Mouse (Mus musculus): Measurements from ENCODE around the gene Mdfic. TPM values are rescaled to one million over a fixed set of nuclear protein-coding genes. Genes with fewer than 3 reads are reported as not detected.

Mdfic gene
- total and polyA plus RNA-seq, 3 experiments: 0.05 TPM; not detected in 2

DNA sequence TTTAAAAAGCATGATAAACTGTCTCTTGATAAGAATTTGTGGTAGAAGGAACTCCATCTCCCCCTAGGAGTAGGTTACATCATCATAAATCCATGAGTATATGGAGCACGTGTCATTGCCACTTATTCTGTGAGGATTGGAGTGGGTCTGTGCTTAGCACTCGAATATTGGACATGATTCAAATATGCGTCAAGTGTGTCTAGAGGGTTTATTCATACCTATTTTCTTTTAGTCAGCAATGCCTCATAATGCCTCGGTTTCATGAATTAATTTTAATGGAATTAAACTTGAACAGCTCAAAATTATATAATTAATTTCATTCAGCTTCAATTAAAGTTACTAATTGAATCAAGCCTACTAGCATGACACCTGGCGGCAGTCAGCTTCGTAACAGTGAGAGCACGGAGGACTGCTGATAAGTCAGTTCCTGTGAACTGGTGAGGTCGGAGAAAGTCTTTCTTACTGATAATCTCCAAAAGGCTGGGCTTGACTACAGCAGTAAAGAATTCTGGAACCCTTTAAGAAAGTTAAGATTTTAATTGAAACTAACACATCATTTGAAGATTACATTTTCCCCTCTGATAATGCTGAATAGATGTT, 17.0 kb downstream of the Mdfic start:
- Histone ChIP-seq H3K36me3 (replicated peaks) (no peaks in the 10 kb centered on the region), H3K4me3 (ENCODE audit: low read depth, low read length) (no peak overlapping the region), H3K4me1 (ENCODE audit: insufficient read depth, low read depth, low read length) (no peaks in the 10 kb centered on the region), H3K27me3 (ENCODE audit: insufficient read depth, low read length) (no peaks in the 10 kb centered on the region), H3K9me3 (replicated peaks) (no peaks in the 10 kb centered on the region)
- DNase-seq (ENCODE audit: low spot score): no peak
- ATAC-seq (ENCODE audit: extremely low read depth, insufficient number of reproducible peaks, low FRiP score, poor library complexity, severe bottlenecking): no peak
- TF ChIP-seq TAL1 (conservative IDR thresholded peaks at IDR 0.05; ENCODE audit: low read depth, low read length): no peak

DNA sequence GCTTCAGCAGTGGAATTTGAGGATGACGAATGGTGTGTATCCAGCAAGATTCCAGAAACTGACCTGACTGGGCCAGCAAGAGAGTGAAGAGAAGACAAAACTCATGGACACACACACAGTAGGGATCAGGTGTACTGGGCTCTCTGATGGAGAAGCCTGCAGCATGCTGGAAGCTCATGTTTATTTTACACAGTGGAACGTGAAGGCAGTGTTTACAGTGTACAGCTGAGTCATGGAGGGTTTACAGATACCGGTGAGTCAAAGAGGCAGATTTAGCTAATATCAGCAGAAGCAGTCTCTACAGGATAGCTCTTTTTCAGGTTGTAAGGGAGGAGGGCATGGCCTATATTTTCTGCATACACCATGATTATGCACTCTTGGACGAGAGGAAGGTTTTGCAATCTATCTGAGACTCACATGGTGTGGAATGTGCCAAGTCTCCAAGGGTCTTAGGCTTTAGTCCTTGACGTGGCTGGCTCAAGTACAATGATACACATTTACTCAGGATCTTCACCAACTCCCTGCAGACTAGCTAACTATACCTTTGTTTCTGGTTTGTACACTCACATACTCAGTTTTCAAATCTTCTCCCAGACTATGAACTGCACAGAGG, 18.0 kb downstream of the Mdfic start:
- DNase-seq (ENCODE audit: low spot score) (no peak), ATAC-seq (ENCODE audit: extremely low read depth, insufficient number of reproducible peaks, low FRiP score, poor library complexity, severe bottlenecking) (no peak)
- no peaks in the 10 kb centered on the region for H3K27me3 ChIP-seq (ENCODE audit: insufficient read depth, low read length)
- no peak overlapping the region for H3K4me3 ChIP-seq (ENCODE audit: low read depth, low read length)
- no peaks in the 10 kb centered on the region for H3K36me3 ChIP-seq (replicated peaks)
- H3K4me1 ChIP-seq (ENCODE audit: insufficient read depth, low read depth, low read length): no peaks in the 10 kb centered on the region
- TF ChIP-seq CTCF (IDR thresholded peaks at IDR 0.05; ENCODE audit: low read depth, low read length) (no peak), GATA2 (IDR thresholded peaks at IDR 0.05; ENCODE audit: borderline replicate concordance, low read depth, low read length) (no peak), TAL1 (conservative IDR thresholded peaks at IDR 0.05; ENCODE audit: low read depth, low read length) (no peak), POLR2AphosphoS5 (IDR thresholded peaks at IDR 0.05; ENCODE audit: insufficient replicate concordance, low read depth, low read length) (no peak), GATA1 (IDR thresholded peaks at IDR 0.05; ENCODE audit: borderline replicate concordance, low read length) (no peak)
- H3K9me3 ChIP-seq (replicated peaks): no peaks in the 10 kb centered on the region

DNA sequence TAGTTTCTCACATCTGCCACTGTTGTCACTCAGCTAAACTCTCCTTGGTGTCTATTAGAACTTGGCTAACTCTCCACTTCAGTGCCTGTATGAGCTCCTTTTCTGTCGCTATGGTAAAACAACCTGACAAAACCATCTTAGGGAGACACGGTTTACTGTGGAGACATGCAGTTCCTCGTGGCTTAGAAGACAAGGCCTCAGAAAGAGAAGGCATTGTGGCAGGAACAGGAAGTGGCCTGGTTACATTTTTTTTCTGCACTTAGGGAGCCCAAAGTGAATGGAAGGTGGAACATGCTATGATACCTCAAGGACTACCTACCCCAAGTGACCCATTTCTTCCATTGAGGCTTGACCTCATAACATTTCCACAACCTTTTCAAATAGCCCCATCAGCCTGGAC, 18.7 kb downstream of the Mdfic start:
- Histone ChIP-seq H3K4me1 (ENCODE audit: insufficient read depth, low read depth, low read length) (no peaks in the 10 kb centered on the region), H3K4me3 (ENCODE audit: low read depth, low read length) (no peak overlapping the region), H3K9me3 (replicated peaks) (no peaks in the 10 kb centered on the region), H3K36me3 (replicated peaks) (no peaks in the 10 kb centered on the region), H3K27me3 (ENCODE audit: insufficient read depth, low read length) (no peaks in the 10 kb centered on the region)
- TF ChIP-seq CTCF (IDR thresholded peaks at IDR 0.05; ENCODE audit: low read depth, low read length) (no peak), GATA2 (IDR thresholded peaks at IDR 0.05; ENCODE audit: borderline replicate concordance, low read depth, low read length) (no peak), GATA1 (IDR thresholded peaks at IDR 0.05; ENCODE audit: borderline replicate concordance, low read length) (no peak), POLR2AphosphoS5 (IDR thresholded peaks at IDR 0.05; ENCODE audit: insufficient replicate concordance, low read depth, low read length) (no peak), TAL1 (conservative IDR thresholded peaks at IDR 0.05; ENCODE audit: low read depth, low read length) (no peak)
- ATAC-seq (ENCODE audit: extremely low read depth, insufficient number of reproducible peaks, low FRiP score, poor library complexity, severe bottlenecking) (no peak), DNase-seq (ENCODE audit: low spot score) (no peak)

DNA sequence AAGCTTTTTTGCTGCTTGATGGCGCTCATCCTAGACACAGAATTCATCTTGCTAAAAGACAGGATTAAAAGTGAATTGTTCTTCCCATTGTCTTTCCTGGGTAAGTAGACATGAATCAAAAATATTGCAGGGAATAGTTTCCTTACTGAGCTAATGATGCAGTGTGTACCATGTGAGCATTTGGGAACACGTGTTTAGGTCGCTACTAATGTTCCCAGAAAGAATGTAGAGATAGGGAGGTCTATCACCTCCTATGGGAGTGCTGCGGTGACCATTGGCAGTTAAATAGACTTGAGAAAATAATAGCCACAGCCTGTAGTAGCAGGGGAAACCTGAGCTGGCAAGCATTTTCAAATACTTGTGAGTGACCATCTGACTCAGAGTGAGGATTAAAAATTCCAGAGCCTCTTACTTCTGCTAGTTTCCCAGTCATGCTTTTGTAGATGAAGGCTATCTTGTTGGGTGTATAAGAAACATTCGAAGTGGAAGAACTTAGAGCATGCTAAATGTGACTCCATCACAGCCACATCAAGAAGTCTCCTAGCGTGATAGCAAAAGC, 22.2 kb downstream of the Mdfic start:
- Histone ChIP-seq H3K36me3 (replicated peaks) (no peaks in the 10 kb centered on the region), H3K4me3 (ENCODE audit: low read depth, low read length) (no peak overlapping the region), H3K27me3 (ENCODE audit: insufficient read depth, low read length) (no peaks in the 10 kb centered on the region), H3K9me3 (replicated peaks) (no peaks in the 10 kb centered on the region), H3K4me1 (ENCODE audit: insufficient read depth, low read depth, low read length) (no peaks in the 10 kb centered on the region)
- no peak for DNase-seq (ENCODE audit: low spot score)
- TF ChIP-seq GATA1 (IDR thresholded peaks at IDR 0.05; ENCODE audit: borderline replicate concordance, low read length): no peak
- TF ChIP-seq CTCF (IDR thresholded peaks at IDR 0.05; ENCODE audit: low read depth, low read length): no peak
- TF ChIP-seq TAL1 (conservative IDR thresholded peaks at IDR 0.05; ENCODE audit: low read depth, low read length): no peak
- no peak for TF ChIP-seq POLR2AphosphoS5 (IDR thresholded peaks at IDR 0.05; ENCODE audit: insufficient replicate concordance, low read depth, low read length)
- no peak for TF ChIP-seq GATA2 (IDR thresholded peaks at IDR 0.05; ENCODE audit: borderline replicate concordance, low read depth, low read length)
- ATAC-seq (ENCODE audit: extremely low read depth, insufficient number of reproducible peaks, low FRiP score, poor library complexity, severe bottlenecking): no peak

DNA sequence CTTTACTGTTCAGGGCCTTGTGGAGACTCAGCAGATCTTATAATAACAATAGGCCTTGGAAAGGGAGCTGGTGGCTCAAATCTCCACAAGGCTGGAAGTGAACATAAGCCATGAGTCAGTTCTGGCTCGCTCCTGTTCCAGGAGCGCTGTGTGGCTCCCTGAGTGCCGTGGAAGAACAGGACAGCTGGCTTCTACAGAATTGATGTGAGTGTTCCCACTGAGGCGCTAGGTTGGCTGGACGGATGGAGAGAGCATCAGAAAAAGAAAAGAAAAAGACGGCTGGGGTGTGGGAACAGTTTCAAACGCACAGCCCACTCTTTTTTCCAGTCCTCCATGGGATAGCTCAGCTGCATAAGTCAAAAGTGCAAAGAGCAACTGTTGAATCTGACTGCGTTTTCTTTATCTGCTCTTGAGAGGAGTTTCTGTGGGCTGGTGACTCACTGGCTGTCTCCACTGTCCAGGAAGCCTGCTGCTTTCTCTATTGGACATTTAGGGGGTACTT, 22.9 kb downstream of the Mdfic start:
- no peak for ATAC-seq (ENCODE audit: extremely low read depth, insufficient number of reproducible peaks, low FRiP score, poor library complexity, severe bottlenecking)
- Histone ChIP-seq H3K4me3 (ENCODE audit: low read depth, low read length) (no peak overlapping the region), H3K27me3 (ENCODE audit: insufficient read depth, low read length) (no peaks in the 10 kb centered on the region), H3K9me3 (replicated peaks) (no peaks in the 10 kb centered on the region), H3K36me3 (replicated peaks) (no peaks in the 10 kb centered on the region), H3K4me1 (ENCODE audit: insufficient read depth, low read depth, low read length) (no peaks in the 10 kb centered on the region)
- TF ChIP-seq CTCF (IDR thresholded peaks at IDR 0.05; ENCODE audit: low read depth, low read length): no peak
- DNase-seq (ENCODE audit: low spot score): no peak

DNA sequence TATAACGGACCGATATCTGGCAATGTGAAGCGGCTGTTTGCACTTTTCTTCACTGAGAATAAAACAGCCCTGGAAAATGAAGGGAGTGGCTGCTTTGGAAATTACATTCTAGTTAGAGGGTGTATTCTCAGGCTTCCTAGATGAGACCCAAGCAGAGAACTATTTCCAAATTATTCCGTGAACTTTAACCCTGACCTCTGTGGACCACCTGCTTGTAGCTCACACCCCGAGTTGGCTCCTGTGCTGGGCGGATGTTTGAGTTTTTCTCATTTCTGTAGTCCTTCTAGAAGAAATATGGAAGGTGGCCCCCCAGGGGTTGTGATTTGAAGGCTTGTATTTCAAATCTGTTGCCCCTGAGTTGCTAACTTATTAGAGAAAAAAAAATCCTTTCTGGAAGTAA, 23.3 kb downstream of the Mdfic start:
- no peaks in the 10 kb centered on the region for H3K27me3 ChIP-seq (ENCODE audit: insufficient read depth, low read length)
- H3K36me3 ChIP-seq (replicated peaks): no peaks in the 10 kb centered on the region
- no peaks in the 10 kb centered on the region for H3K9me3 ChIP-seq (replicated peaks)
- ATAC-seq (ENCODE audit: extremely low read depth, insufficient number of reproducible peaks, low FRiP score, poor library complexity, severe bottlenecking): no peak
- DNase-seq (ENCODE audit: low spot score): no peak
- no peak for TF ChIP-seq GATA2 (IDR thresholded peaks at IDR 0.05; ENCODE audit: borderline replicate concordance, low read depth, low read length)
- TF ChIP-seq TAL1 (conservative IDR thresholded peaks at IDR 0.05; ENCODE audit: low read depth, low read length): no peak
- no peak for TF ChIP-seq POLR2AphosphoS5 (IDR thresholded peaks at IDR 0.05; ENCODE audit: insufficient replicate concordance, low read depth, low read length)
- no peak for TF ChIP-seq GATA1 (IDR thresholded peaks at IDR 0.05; ENCODE audit: borderline replicate concordance, low read length)
- TF ChIP-seq CTCF (IDR thresholded peaks at IDR 0.05; ENCODE audit: low read depth, low read length): no peak
- no peak overlapping the region for H3K4me3 ChIP-seq (ENCODE audit: low read depth, low read length)
- H3K4me1 ChIP-seq (ENCODE audit: insufficient read depth, low read depth, low read length): no peaks in the 10 kb centered on the region

Measured in G1E (cell line).